Mouse (Mus musculus) MEL (cell line): ENCODE data around the gene Slc22a15.

ENCODE experiments used
- CHD2 ChIP-seq: IDR thresholded peaks from 2 replicates; pipeline ENCODE4 v1.6.1; 2011; ENCODE audit warnings: low read length, improper control_type of control experiment
- CTCF ChIP-seq, 3 experiments: IDR thresholded peaks in 2 of 3; conservative IDR thresholded peaks in 1 of 3; 2 replicates each; pipeline ENCODE4 v1.5.1; 2011 to 2012; ENCODE audit warnings: low read length in 3 of 3, low read depth in 2 of 3, mild to moderate bottlenecking in 2 of 3, improper control_type of control experiment in 1 of 3, inconsistent platforms in 1 of 3, mixed read lengths in 1 of 3, moderate library complexity in 1 of 3; ENCODE audit not compliant: control insufficient read depth in 1 of 3, insufficient read depth in 1 of 3, poor library complexity in 1 of 3, severe bottlenecking in 1 of 3
- EP300 ChIP-seq, 2 experiments: IDR thresholded peaks; 2 replicates each; pipeline ENCODE4 v1.6.1; 2011; ENCODE audit warnings: improper control_type of control experiment in 2 of 2, low read length in 2 of 2, low read depth in 1 of 2, mild to moderate bottlenecking in 1 of 2
- JUND ChIP-seq: IDR thresholded peaks from 2 replicates; pipeline ENCODE4 v1.6.1; 2011; ENCODE audit warnings: low read depth, mild to moderate bottlenecking, improper control_type of control experiment, low read length
- MAX ChIP-seq: IDR thresholded peaks from 2 replicates; pipeline ENCODE4 v1.6.1; 2011; ENCODE audit warnings: low read length, improper control_type of control experiment
- POLR2AphosphoS2 ChIP-seq: IDR thresholded peaks from 2 replicates; pipeline ENCODE4 v1.6.1; 2011; ENCODE audit warnings: low read length, improper control_type of control experiment
- TAL1 ChIP-seq: IDR thresholded peaks from 2 replicates; pipeline ENCODE4 v1.6.1; 2012; ENCODE audit warnings: mild to moderate bottlenecking, inconsistent platforms, low read length, moderate library complexity, mixed read lengths
- TCF12 ChIP-seq: IDR thresholded peaks from 2 replicates; pipeline ENCODE4 v1.6.1; 2014; ENCODE audit warnings: low read depth, mild to moderate bottlenecking, inconsistent platforms, low read length, improper control_type of control experiment, moderate library complexity

DNA sequence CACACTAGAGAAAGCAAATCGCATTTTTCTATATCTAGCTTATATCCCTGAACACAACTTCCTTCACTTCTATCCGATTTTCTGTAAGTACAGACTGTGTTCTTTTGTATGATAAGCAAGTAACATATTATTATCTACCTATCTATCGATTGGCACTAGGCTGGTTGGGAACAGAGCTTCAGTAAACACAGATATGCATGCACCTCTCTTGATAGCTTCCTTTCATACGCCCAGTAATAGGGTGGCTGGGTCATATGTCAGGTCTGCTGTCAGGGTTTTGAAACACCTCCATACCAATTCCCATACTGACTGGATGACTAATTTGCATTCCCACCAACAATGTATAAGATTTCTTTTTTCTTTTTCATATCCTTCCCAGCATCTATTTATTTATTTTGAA, 16.2 kb upstream of the Slc22a15 start:
- TF ChIP-seq TAL1 (no peak), CTCF (IDR thresholded peaks at IDR 0.05 in 2 of 3, conservative IDR thresholded peaks at IDR 0.05 in 1 of 3; ENCODE audit: control insufficient read depth in 1 of 3, insufficient read depth in 1 of 3, low read depth in 2 of 3, low read length in 3 of 3, poor library complexity in 1 of 3, severe bottlenecking in 1 of 3) (no peak), MAX (no peak), TCF12 (no peak), EP300 (IDR thresholded peaks at IDR 0.05; ENCODE audit: low read depth in 1 of 2, low read length in 2 of 2) (no peak), CHD2 (no peak), POLR2AphosphoS2 (no peak), JUND (no peak)
